Mouse (Mus musculus) liver, adult 2 months (tissue): ENCODE data around the gene Vamp5. TPM values are rescaled to one million over a fixed set of nuclear protein-coding genes. Genes with fewer than 3 reads are reported as not detected.

Experiments
- DNase-seq: peaks from one replicate; pipeline ENCODE4 v3.0.0-alpha.2; 2011; ENCODE audit warnings: low read depth, low spot score; ENCODE audit errors: extremely low read depth
- H3K27ac ChIP-seq: fragments of 200-500 bp; replicated peaks from 2 replicates; pipeline ENCODE4 v1.5.1; 2012; ENCODE audit warnings: low read depth, mild to moderate bottlenecking, control low read depth, inconsistent platforms, low read length; ENCODE audit not compliant: insufficient read depth
- H3K27me3 ChIP-seq: fragments of 200-500 bp; 2 replicates; pipeline ENCODE4 v1.6.1; 2012; ENCODE audit warnings: mild to moderate bottlenecking, moderate library complexity, low read length, inconsistent platforms; ENCODE audit not compliant: control insufficient read depth, insufficient read depth
- H3K36me3 ChIP-seq: fragments of 200-500 bp; 2 replicates; pipeline ENCODE4 v1.6.1; 2012; ENCODE audit warnings: low read length, inconsistent platforms; ENCODE audit not compliant: control insufficient read depth, insufficient read depth
- H3K4me1 ChIP-seq: fragments of 200-500 bp; 2 replicates; pipeline ENCODE4 v1.6.1; 2011; ENCODE audit warnings: low read length; ENCODE audit not compliant: control insufficient read depth, insufficient read depth
- H3K4me3 ChIP-seq: fragments of 200-500 bp; 2 replicates; pipeline ENCODE4 v1.5.1; 2011; ENCODE audit warnings: low read depth, mild to moderate bottlenecking, control low read depth, low read length, moderate library complexity; ENCODE audit not compliant: insufficient read depth
- H3K79me2 ChIP-seq: fragments of 200-500 bp; 2 replicates; pipeline ENCODE4 v1.6.1; 2012; ENCODE audit warnings: inconsistent platforms, mild to moderate bottlenecking, low read length, moderate library complexity; ENCODE audit not compliant: control insufficient read depth, insufficient read depth
- H3K9ac ChIP-seq: fragments of 200-500 bp; 2 replicates; pipeline ENCODE4 v1.6.1; 2012; ENCODE audit warnings: low read depth, mild to moderate bottlenecking, control low read depth, inconsistent platforms, low read length
- CTCF ChIP-seq: fragments of 200-500 bp; IDR thresholded peaks from 2 replicates; pipeline ENCODE4 v1.5.1; 2011; ENCODE audit warnings: low read depth, low read length, control low read depth
- POLR2A ChIP-seq: fragments of 200-500 bp; IDR thresholded peaks from 2 replicates; pipeline ENCODE4 v1.6.1; 2011; ENCODE audit warnings: low read length, control low read depth; ENCODE audit not compliant: insufficient read depth; ENCODE audit errors: extremely low read depth
- WGBS: fragments of 180-500 bp; shearing (Covaris S2); methylation state at CpG from one replicate; pipeline ENCODE4 v1.1.7; 2018; 5-methylcytosine and 5-hydroxymethylcytosine counted together
- polyA plus RNA-seq: library from polyadenylated mRNA; depleted of rRNA; stranded (reverse); fragments of >200 nt; gene quantifications from 2 replicates; pipeline ENCODE4 v1.2.3, GENCODE M21; 2012
- total RNA-seq: library from RNA; depleted of rRNA; stranded (reverse); fragments of >200 nt; gene quantifications from 2 replicates; pipeline ENCODE4 v1.2.3, GENCODE M21; 2014

Vamp5 gene
- total and polyA plus RNA-seq, 2 experiments = 18.5 to 18.9 TPM

- Histone ChIP-seq H3K4me1 (peaks cover 21% of the 10 kb centered on the region), H3K4me3 (no peak overlapping the region), H3K9ac (0 out of 2 replicates have a peak overlapping the region, but pooled peaks have one; percentile 3), H3K36me3 (no peaks in the 10 kb centered on the region), H3K79me2 (peaks cover 3% of the 10 kb centered on the region; the same call in 1 of the 2 replicates), H3K27me3 (no peaks in the 10 kb centered on the region), H3K27ac (0 out of 2 replicates have a peak overlapping the region, but pooled peaks have one; percentile 18)
- TF ChIP-seq CTCF (no peak), POLR2A (no peak)
- no peak for DNase-seq
- 67% methylated on average over 7 of the region's 7 CpGs for WGBS
Measured at GRCm38 (mm10) chr6:72374206-72374605, 6.1 kb downstream of the Vamp5 start.

GRCm38 (mm10) chr6:72373184-72373583 is 7.1 kb downstream of the Vamp5 start:
- peaks cover 21% of the 10 kb centered on the region for H3K4me1 ChIP-seq
- H3K36me3 ChIP-seq = no peaks in the 10 kb centered on the region
- peak; percentile 78 for DNase-seq
- H3K27ac ChIP-seq = peak overlapping the region; percentile 66
- no peak overlapping the region for H3K4me3 ChIP-seq
- 18% methylated on average over 4 of the region's 4 CpGs for WGBS
- peak overlapping the region; percentile 16 for H3K9ac ChIP-seq
- TF ChIP-seq POLR2A (no peak), CTCF (no peak)
- H3K27me3 ChIP-seq = no peaks in the 10 kb centered on the region
- no peaks in the 10 kb centered on the region for H3K79me2 ChIP-seq

- H3K4me1 ChIP-seq = peaks cover 21% of the 10 kb centered on the region
- H3K27ac ChIP-seq = peak overlapping the region; percentile 53
- H3K9ac ChIP-seq = 0 out of 2 replicates have a peak overlapping the region, but pooled peaks have one; percentile 3
Measured at GRCm38 (mm10) chr6:72371571-72371970, 8.7 kb downstream of the Vamp5 start.

GRCm38 (mm10) chr6:72371147-72371546 is 9.1 kb downstream of the Vamp5 start:
- H3K27ac ChIP-seq = peak overlapping the region; percentile 53
- H3K36me3 ChIP-seq = no peaks in the 10 kb centered on the region
- 0 out of 2 replicates have a peak overlapping the region, but pooled peaks have one; percentile 3 for H3K9ac ChIP-seq
- 55% methylated on average over 5 of the region's 5 CpGs for WGBS
- H3K79me2 ChIP-seq = no peaks in the 10 kb centered on the region
- no peak overlapping the region for H3K4me3 ChIP-seq
- peaks cover 22% of the 10 kb centered on the region for H3K4me1 ChIP-seq
- TF ChIP-seq CTCF (no peak), POLR2A (no peak)
- no peak for DNase-seq
- H3K27me3 ChIP-seq = no peaks in the 10 kb centered on the region

More at GRCm38 (mm10) chr6:72371571-72371970, 8.7 kb downstream of the Vamp5 start:
- Histone ChIP-seq H3K36me3 (no peaks in the 10 kb centered on the region), H3K27me3 (no peaks in the 10 kb centered on the region), H3K79me2 (no peaks in the 10 kb centered on the region), H3K4me3 (no peak overlapping the region)
- DNase-seq = no peak
- no peak for TF ChIP-seq POLR2A
- 3% methylated on average over 1 of the region's 1 CpGs for WGBS

GRCm38 (mm10) chr6:72370091-72370490 is 10.2 kb downstream of the Vamp5 start:
- no peak overlapping the region for H3K9ac ChIP-seq
- 0 out of 2 replicates have a peak overlapping the region, but pooled peaks have one; percentile 13 for H3K27ac ChIP-seq
- no peaks in the 10 kb centered on the region for H3K27me3 ChIP-seq
- peaks cover 22% of the 10 kb centered on the region for H3K4me1 ChIP-seq
- 78% methylated on average over 12 of the region's 12 CpGs for WGBS
- H3K36me3 ChIP-seq = no peaks in the 10 kb centered on the region
- no peak for DNase-seq
- H3K79me2 ChIP-seq = no peaks in the 10 kb centered on the region
- TF ChIP-seq CTCF (no peak), POLR2A (no peak)
- no peak overlapping the region for H3K4me3 ChIP-seq

GRCm38 (mm10) chr6:72369557-72369956 is 10.7 kb downstream of the Vamp5 start:
- Histone ChIP-seq H3K9ac (no peak overlapping the region), H3K4me1 (peaks cover 23% of the 10 kb centered on the region)

More at GRCm38 (mm10) chr6:72369557-72369956, 10.7 kb downstream of the Vamp5 start:
- Histone ChIP-seq H3K79me2 (no peaks in the 10 kb centered on the region), H3K4me3 (no peak overlapping the region), H3K36me3 (no peaks in the 10 kb centered on the region), H3K27ac (no peak overlapping the region), H3K27me3 (no peaks in the 10 kb centered on the region)
- DNase-seq = no peak
- WGBS = 87% methylated on average over 4 of the region's 4 CpGs
- TF ChIP-seq POLR2A (no peak), CTCF (no peak)
